Mouse (Mus musculus): Measurements from ENCODE around the gene Elf2.
A peak's percentile ranks its signal among the peaks of the same experiment; 100 is the strongest.
"Not testable (repeated sequence)": the region's sequence is repeated elsewhere in the genome, so short reads cannot be mapped to it uniquely, and the experiment has no call there.

DNA sequence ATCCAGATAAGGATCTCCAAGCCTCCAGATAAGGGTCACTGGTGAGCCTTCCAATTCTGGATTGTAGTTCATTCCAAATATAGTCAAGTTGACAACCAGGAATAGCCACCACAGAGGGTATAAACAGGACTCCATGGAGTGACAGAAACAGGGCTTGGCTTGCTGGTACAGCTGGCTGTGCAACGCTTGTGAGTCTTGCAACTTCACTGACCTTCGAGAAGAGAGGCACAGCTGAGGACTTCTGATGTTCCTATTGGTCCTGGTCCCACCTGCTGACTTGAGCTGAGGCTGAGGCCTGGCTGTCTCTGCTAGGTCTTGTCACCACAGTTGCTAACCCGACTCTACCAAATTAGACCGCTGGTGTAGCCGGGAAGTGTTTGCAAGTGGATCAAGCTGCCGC is 122.1 kb downstream of the Elf2 start:
- not testable (repeated sequence) for TF ChIP-seq POLR2A (IDR thresholded peaks at IDR 0.05; ENCODE audit: insufficient read length, low read depth); TCF12 (IDR thresholded peaks at IDR 0.05; ENCODE audit: insufficient read depth, poor library complexity, severe bottlenecking); CEBPB (IDR thresholded peaks at IDR 0.05; ENCODE audit: insufficient read depth, poor library complexity, severe bottlenecking); MAX (IDR thresholded peaks at IDR 0.05; ENCODE audit: low read depth); USF1 (IDR thresholded peaks at IDR 0.05; ENCODE audit: low read depth); E2F4 (IDR thresholded peaks at IDR 0.05; ENCODE audit: insufficient read depth); TCF3 (IDR thresholded peaks at IDR 0.05; ENCODE audit: insufficient read length, low read depth); POLR2AphosphoS2 (IDR thresholded peaks at IDR 0.05; ENCODE audit: insufficient read length, low read depth)
- TF ChIP-seq MYOG (IDR thresholded peaks at IDR 0.05; ENCODE audit: control insufficient read depth in 1 of 3, insufficient read depth in 1 of 3, insufficient read length in 2 of 3, low read depth in 2 of 3) = peak in 1 of 3 experiments; percentile 56
- TF ChIP-seq MYOD1 (IDR thresholded peaks at IDR 0.05; ENCODE audit: control insufficient read depth in 1 of 3, insufficient read length in 2 of 3, low read depth in 2 of 3) = peak in 1 of 3 experiments; percentile 70
